Mouse (Mus musculus) intestine, embryonic 16.5 days (tissue): Measurements from ENCODE around the gene Plxna3. TPM values are rescaled to one million over a fixed set of nuclear protein-coding genes. Genes with fewer than 3 reads are reported as not detected.
A peak's percentile ranks its signal among the peaks of the same experiment; 100 is the strongest.

Source experiments
- ATAC-seq: fragments of 200-750 bp; cut with Nextera tagmentation; 2 replicates; pipeline ENCODE4 v1.8.0; 2017; ENCODE audit warnings: moderate TSS enrichment, moderate library complexity
- H3K27ac ChIP-seq: fragments of 300-500 bp; sonication (generic); 2 replicates; pipeline ENCODE4 v1.5.1; 2014; ENCODE audit warnings: mild to moderate bottlenecking, low read length
- H3K27me3 ChIP-seq: fragments of 300-500 bp; sonication (generic); replicated peaks from 2 replicates; pipeline ENCODE4 v1.6.1; 2014; ENCODE audit warnings: low read length, control low read depth, mixed read lengths; ENCODE audit not compliant: control insufficient read depth, insufficient read depth
- H3K36me3 ChIP-seq: fragments of 300-500 bp; sonication (generic); 2 replicates; pipeline ENCODE4 v1.6.1; 2014; ENCODE audit warnings: low read length, control low read depth; ENCODE audit not compliant: control insufficient read depth, insufficient read depth
- H3K4me1 ChIP-seq: fragments of 300-500 bp; sonication (generic); 2 replicates; pipeline ENCODE4 v1.6.1; 2014; ENCODE audit warnings: low read length, control low read depth, mixed read lengths; ENCODE audit not compliant: control insufficient read depth, insufficient read depth
- H3K4me2 ChIP-seq: fragments of 300-500 bp; sonication (generic); 2 replicates; pipeline ENCODE4 v1.6.1; 2014; ENCODE audit warnings: low read depth, low read length, control low read depth
- H3K4me3 ChIP-seq: fragments of 300-500 bp; sonication (generic); 2 replicates; pipeline ENCODE4 v1.5.1; 2014; ENCODE audit warnings: mild to moderate bottlenecking, low read length
- H3K9ac ChIP-seq: fragments of 300-500 bp; sonication (generic); 2 replicates; pipeline ENCODE4 v1.6.1; 2014; ENCODE audit warnings: low read depth, low read length
- H3K9me3 ChIP-seq: fragments of 300-500 bp; sonication (generic); 2 replicates; pipeline ENCODE4 v1.6.1; 2016; ENCODE audit warnings: low read length, control low read depth; ENCODE audit not compliant: control insufficient read depth
- WGBS: fragments of 180-500 bp; shearing (Covaris S2); extraction: QIAGEN DNeasy Blood & Tissue Kit; methylation state at CpG from one replicate; pipeline ENCODE4 v1.1.7; 2014; 5-methylcytosine and 5-hydroxymethylcytosine counted together
- polyA plus RNA-seq: library from polyadenylated mRNA; unstranded; fragments of >200 nt; fragmentation: Nextera tagmentation; extraction: Ambion mirVana; gene quantifications from 2 replicates; pipeline ENCODE4 v1.2.1, GENCODE M21; 2015

The Plxna3 gene
- 5.8 and 6.2 TPM in 2 replicates for polyA plus RNA-seq

DNA sequence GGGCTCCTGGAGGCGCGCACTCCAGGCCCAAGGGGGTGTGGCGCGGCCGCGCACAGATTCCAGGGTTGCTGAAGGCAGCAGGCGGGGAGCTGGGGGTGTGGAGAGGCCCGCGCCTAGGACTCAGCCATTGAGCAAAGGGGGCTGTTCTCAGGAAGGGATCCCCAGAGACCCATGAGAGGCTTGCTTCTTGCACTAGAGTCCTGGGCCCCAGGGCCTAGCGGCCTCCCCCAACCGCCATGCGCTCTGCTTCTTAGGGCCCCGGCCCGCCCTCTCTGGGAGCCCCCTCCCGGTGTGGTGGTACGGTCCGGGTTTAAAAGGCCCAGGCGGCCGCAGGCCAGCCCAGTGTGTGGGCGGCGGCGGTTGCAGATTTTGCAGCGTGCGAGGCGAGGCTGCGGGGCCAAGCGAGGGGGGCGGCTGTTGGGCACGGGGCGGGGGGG lies at the start of gene Plxna3:
TSS of gene Plxna3 (plus strand) at position 342 of the 437 bp plus-strand sequence.
- Histone ChIP-seq H3K36me3 (no peaks in the 10 kb centered on the region), H3K4me2 (peak within 1 kb of the TSS; percentile 61), H3K9ac (peak within 1 kb of the TSS; percentile 71), H3K27me3 (no peaks in the 10 kb centered on the region), H3K9me3 (no peaks in the 10 kb centered on the region), H3K27ac (peak within 1 kb of the TSS; percentile 68), H3K4me1 (peaks cover 12% of the 10 kb centered on the region), H3K4me3 (peak within 1 kb of the TSS; percentile 51)
- 24% methylated on average over 29 of the region's 30 CpGs for WGBS
- peak; percentile 98 for ATAC-seq

DNA sequence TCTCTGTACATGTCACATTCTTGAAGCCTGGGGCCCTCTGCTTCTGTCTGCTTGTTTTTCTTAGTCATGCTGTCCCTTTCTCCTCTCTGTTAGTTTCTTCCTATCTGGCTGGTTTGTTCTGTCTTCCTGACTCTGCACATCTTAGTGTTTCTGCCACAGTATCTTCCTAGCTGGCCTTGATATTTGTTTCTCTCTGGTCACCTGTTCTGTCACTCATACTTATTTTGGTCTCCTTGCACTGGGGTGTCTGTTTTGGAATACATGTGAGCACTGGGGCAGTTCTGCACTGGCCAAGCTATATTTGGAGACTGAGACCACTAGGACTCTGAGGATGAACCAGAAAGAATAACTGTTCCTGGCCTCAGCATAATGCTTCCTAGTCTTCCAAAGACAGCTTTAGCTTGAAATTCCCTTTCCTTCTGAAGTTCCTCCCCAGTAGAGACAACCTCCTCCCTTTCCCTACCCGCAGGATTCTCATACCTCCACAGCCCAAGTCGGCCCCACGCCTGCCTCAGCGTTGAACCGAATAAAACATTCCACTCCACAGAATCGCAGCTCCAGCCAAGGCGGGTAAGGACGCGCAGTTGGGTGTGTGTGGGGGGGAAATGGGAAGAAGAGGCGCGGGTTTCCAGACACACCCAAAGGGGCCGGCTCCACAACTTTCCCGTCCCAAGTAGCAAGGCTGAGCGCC lies 47.7 kb upstream of the Plxna3 start:
- 17% methylated on average over 14 of the region's 14 CpGs for WGBS
- peak overlapping the region; percentile 80 for H3K9ac ChIP-seq

DNA sequence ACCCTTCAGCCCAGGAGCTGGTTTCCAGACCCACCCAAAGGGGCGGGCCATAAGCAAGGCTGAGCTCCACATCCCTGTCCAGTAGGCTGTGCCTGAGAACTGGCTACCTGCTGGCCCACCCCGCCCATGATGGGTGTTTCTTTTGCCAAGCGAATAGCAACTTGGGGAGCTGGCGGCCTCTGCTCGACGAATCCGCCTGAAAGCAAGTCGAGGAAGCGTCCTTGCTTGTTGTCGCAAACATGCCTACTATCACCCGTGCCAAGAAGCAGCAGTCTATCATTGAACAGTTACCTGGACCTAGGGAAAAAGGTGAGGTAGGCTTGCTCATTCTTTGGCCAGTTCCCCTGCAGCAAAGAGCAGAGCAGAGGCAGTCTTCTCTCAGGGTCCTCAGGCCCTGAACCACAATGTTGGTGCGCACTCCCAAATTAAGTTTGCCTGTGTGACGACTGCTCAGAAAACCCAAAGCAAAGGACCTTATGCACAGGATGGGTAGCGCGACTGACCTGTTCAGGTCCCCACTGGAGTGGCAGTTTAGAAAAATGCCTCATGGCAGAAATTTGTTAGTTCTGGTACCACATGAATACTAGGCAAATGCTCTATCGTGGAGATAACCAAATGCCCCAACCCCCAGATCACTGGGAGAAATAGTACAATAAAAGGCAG lies 47.0 kb upstream of the Plxna3 start, which contains the start of the genes Taz and Dnase1l1:
TSS of gene Taz (plus strand) at position 181 of the 663 bp plus-strand sequence.
TSS of gene Dnase1l1 (minus strand) at position 606 of the 663 bp plus-strand sequence.
- ATAC-seq = peak; percentile 97
- Histone ChIP-seq H3K4me3 (peak within 1 kb of the TSS; percentile 66), H3K4me1 (peaks cover 2% of the 10 kb centered on the region; the same call in 1 of the 2 replicates), H3K36me3 (no peaks in the 10 kb centered on the region), H3K27me3 (no peaks in the 10 kb centered on the region), H3K9ac (peak within 1 kb of the TSS; percentile 80), H3K27ac (peak within 1 kb of the TSS; percentile 88), H3K4me2 (peak within 1 kb of the TSS; percentile 70), H3K9me3 (no peaks in the 10 kb centered on the region)
- WGBS = 16% methylated on average over 16 of the region's 16 CpGs

More for the DNA sequence above, 47.7 kb upstream of the Plxna3 start:
- ATAC-seq = peak; percentile 12
- H3K27ac ChIP-seq = peak overlapping the region; percentile 88
- peaks cover 2% of the 10 kb centered on the region; the same call in 1 of the 2 replicates for H3K4me1 ChIP-seq
- H3K27me3 ChIP-seq = no peaks in the 10 kb centered on the region
- no peaks in the 10 kb centered on the region for H3K9me3 ChIP-seq
- H3K4me2 ChIP-seq = peak overlapping the region; percentile 70
- no peaks in the 10 kb centered on the region for H3K36me3 ChIP-seq
- peak overlapping the region; percentile 66 for H3K4me3 ChIP-seq

- no peaks in the 10 kb centered on the region for H3K27me3 ChIP-seq
- H3K4me1 ChIP-seq = peaks cover 2% of the 10 kb centered on the region; the same call in 1 of the 2 replicates
- peak overlapping the region; percentile 88 for H3K27ac ChIP-seq
- no peaks in the 10 kb centered on the region for H3K9me3 ChIP-seq
- H3K36me3 ChIP-seq = no peaks in the 10 kb centered on the region
- 13% methylated on average over 39 of the region's 39 CpGs for WGBS
- ATAC-seq = peak; percentile 58
- H3K9ac ChIP-seq = peak overlapping the region; percentile 80
- H3K4me3 ChIP-seq = peak overlapping the region; percentile 66
- H3K4me2 ChIP-seq = peak overlapping the region; percentile 70
Measured at GRCm38 (mm10) chrX:74282395-74283091, 46.3 kb upstream of the Plxna3 start.

DNA sequence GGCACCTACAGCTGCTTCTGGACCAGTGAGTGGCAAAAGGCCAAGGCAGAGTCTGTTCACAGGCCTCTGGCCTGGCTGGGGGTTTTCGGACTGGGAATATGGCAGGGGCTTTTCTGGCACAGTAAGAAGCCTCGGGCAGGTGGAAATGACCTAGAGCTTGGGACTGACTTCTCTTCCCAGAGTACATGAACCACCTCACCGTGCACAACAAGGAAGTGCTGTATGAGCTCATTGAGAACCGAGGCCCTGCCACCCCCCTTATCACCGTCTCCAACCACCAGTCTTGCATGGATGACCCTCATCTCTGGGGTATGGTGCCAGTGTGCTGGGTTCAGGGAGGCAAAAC lies 45.8 kb upstream of the Plxna3 start:
- ATAC-seq = peak; percentile 10; the same call in 1 of the 2 replicates
- peak overlapping the region; percentile 76 for H3K27ac ChIP-seq
- no peaks in the 10 kb centered on the region for H3K9me3 ChIP-seq
- H3K36me3 ChIP-seq = no peaks in the 10 kb centered on the region
- no peaks in the 10 kb centered on the region for H3K27me3 ChIP-seq
- peak overlapping the region; percentile 66 for H3K4me3 ChIP-seq
- H3K9ac ChIP-seq = peak overlapping the region; percentile 80
- WGBS = 27% methylated on average over 5 of the region's 5 CpGs
- peak overlapping the region; percentile 62 for H3K4me2 ChIP-seq
- H3K4me1 ChIP-seq = peaks cover 2% of the 10 kb centered on the region; the same call in 1 of the 2 replicates

DNA sequence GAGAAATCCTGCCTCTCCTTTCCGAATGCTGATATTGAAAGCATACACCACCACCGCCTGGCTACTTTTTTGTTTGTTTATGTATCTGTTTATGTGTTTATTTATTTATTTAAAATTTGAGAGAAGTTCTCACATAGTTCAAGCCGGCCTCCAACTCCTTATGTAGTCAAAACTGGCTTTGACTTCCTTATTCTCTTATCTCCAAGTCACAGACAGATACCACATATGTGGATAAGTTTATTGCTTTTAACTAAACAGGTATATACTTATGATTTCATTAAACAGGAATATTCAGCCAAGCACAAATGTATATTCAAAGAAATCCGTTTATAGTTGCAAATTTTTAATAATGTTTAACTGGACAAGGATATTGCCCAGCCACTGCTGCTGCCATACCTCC lies 35.4 kb upstream of the Plxna3 start:
- Histone ChIP-seq H3K36me3 (no peaks in the 10 kb centered on the region), H3K4me1 (no peaks in the 10 kb centered on the region), H3K27me3 (no peaks in the 10 kb centered on the region), H3K27ac (no peak overlapping the region), H3K4me3 (no peak overlapping the region), H3K9ac (no peak overlapping the region), H3K9me3 (no peaks in the 10 kb centered on the region), H3K4me2 (no peak overlapping the region)
- 70% methylated on average over 4 of the region's 4 CpGs for WGBS
- ATAC-seq = no peak

- H3K4me3 ChIP-seq = peak within 1 kb of the TSS; percentile 64
- WGBS = 14% methylated on average over 37 of the region's 37 CpGs
- peak within 1 kb of the TSS; percentile 75 for H3K9ac ChIP-seq
- no peaks in the 10 kb centered on the region for H3K27me3 ChIP-seq
- peak; percentile 99 for ATAC-seq
- 0 out of 2 replicates have a peak, but pooled peaks cover 2% of the 10 kb centered on the region for H3K36me3 ChIP-seq
- H3K4me1 ChIP-seq = no peaks in the 10 kb centered on the region
- peak within 1 kb of the TSS; percentile 33; the same call in 1 of the 2 replicates for H3K27ac ChIP-seq
- H3K9me3 ChIP-seq = no peaks in the 10 kb centered on the region
- peak within 1 kb of the TSS; percentile 56 for H3K4me2 ChIP-seq
Measured at GRCm38 (mm10) chrX:74296538-74297448, 32.1 kb upstream of the Plxna3 start, which contains the start of gene Atp6ap1. Gene Atp6ap1 (plus strand): TSS chrX:74297097.

- no peak for ATAC-seq
- Histone ChIP-seq H3K27ac (no peak overlapping the region), H3K9ac (no peak overlapping the region), H3K27me3 (no peaks in the 10 kb centered on the region), H3K4me3 (no peak overlapping the region), H3K9me3 (no peaks in the 10 kb centered on the region), H3K4me1 (no peaks in the 10 kb centered on the region), H3K36me3 (0 out of 2 replicates have a peak, but pooled peaks cover 2% of the 10 kb centered on the region), H3K4me2 (no peak overlapping the region)
- WGBS = 83% methylated on average over 1 of the region's 1 CpGs
Measured at GRCm38 (mm10) chrX:74298348-74298747, 30.5 kb upstream of the Plxna3 start.
